Mouse (Mus musculus): ENCODE data around the gene Tgoln1.

DNA sequence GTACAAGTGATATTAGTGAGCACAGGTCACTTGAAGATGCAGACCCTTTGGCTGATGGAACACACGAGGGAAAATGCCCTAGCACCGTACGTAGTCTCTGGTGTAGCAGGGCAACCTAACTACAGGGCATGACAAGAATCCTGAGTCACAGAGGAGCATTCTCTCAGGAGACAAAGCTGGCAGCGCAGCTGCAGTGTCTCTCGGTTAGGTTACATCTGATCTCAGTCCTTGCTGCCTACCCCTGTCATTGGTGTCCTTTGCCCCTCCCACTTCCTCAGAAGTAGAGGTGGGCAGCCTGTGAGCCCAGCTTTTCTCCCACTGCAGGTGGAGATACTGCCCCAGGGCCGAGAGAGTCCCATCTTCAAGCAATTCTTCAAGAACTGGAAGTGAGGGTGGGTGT is 54.3 kb downstream of the Tgoln1 start:
- TF ChIP-seq CTCF (IDR thresholded peaks at IDR 0.05; ENCODE audit: control insufficient read depth, insufficient read depth, insufficient read length) (no peak), MAX (IDR thresholded peaks at IDR 0.05) (no peak)
